Mouse (Mus musculus) ES-E14 (cell line): ENCODE data around the gene Gm11213.

Experiments used
- HCFC1 ChIP-seq: IDR thresholded peaks from 2 replicates; pipeline ENCODE4 v1.6.1; 2012; ENCODE audit warnings: low read length, inconsistent platforms, borderline replicate concordance; ENCODE audit not compliant: insufficient read depth
- MAFK ChIP-seq: IDR thresholded peaks from 2 replicates; pipeline ENCODE4 v1.6.1; 2014; ENCODE audit warnings: mild to moderate bottlenecking, low read depth, low read length, inconsistent platforms; ENCODE audit not compliant: insufficient read depth
- ZC3H11A ChIP-seq: IDR thresholded peaks from 2 replicates; pipeline ENCODE4 v1.6.1; 2012; ENCODE audit warnings: low read depth, mild to moderate bottlenecking, inconsistent platforms, low read length, borderline replicate concordance
- ZNF384 ChIP-seq: IDR thresholded peaks from 2 replicates; pipeline ENCODE4 v1.6.1; 2012; ENCODE audit warnings: low read depth, low read length, inconsistent platforms

DNA sequence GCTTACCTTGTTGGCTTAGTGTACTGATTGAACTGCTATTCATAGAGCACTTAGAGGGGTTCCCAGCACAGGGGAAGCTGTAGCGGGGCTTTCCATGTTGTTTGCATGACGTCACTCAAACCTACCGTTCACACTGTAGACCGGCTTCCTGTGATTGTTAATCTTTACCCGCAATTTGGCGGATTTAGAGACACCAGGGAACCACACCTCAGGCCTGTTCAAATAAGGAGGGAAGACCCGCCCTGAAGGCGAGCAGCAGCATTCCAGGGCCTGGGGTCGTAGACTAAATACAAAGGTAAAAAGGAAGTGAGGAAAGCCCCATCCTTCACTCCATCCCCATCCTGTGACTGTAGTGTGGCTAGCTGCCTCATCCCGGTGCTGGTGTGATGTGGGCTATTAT lies 9.8 kb downstream of the Gm11213 start:
- TF ChIP-seq ZNF384, result no peak
- no peak for TF ChIP-seq HCFC1
- no peak for TF ChIP-seq MAFK
- no peak for TF ChIP-seq ZC3H11A
